Mouse (Mus musculus) MEL (cell line): ENCODE results near the gene Ccr2. TPM values are rescaled to one million over a fixed set of nuclear protein-coding genes. Genes with fewer than 3 reads are reported as not detected.
A peak's percentile ranks its signal among the peaks of the same experiment; 100 is the strongest.

ENCODE experiments used
- DNase-seq: peaks from one replicate; pipeline ENCODE4 v3.0.0; 2011; ENCODE audit warnings: low read depth, low spot score
- H3K27ac ChIP-seq: 2 replicates; pipeline ENCODE4 v1.5.1; 2012; ENCODE audit warnings: low read depth, mild to moderate bottlenecking, control low read depth, low read length, moderate library complexity; ENCODE audit not compliant: control insufficient read depth
- H3K27me3 ChIP-seq, 2 experiments: fragments of 150-350 bp in 1 of 2; sonication (generic) in 1 of 2; 2 replicates each; pipeline ENCODE4 v1.6.1; 2012; ENCODE audit warnings: low read length in 2 of 2, mild to moderate bottlenecking in 2 of 2, improper control_type of control experiment in 1 of 2, moderate library complexity in 1 of 2; ENCODE audit not compliant: insufficient read depth in 2 of 2, control insufficient read depth in 1 of 2
- H3K36me3 ChIP-seq, 2 experiments: 2 replicates each; pipeline ENCODE4 v1.6.1; 2012 to 2014; ENCODE audit warnings: low read length in 2 of 2, improper control_type of control experiment in 1 of 2, inconsistent platforms in 1 of 2, mild to moderate bottlenecking in 1 of 2; ENCODE audit not compliant: insufficient read depth in 2 of 2, control insufficient read depth in 1 of 2
- H3K4me1 ChIP-seq, 2 experiments: fragments of 150-350 bp in 1 of 2; sonication (generic) in 1 of 2; 2 replicates each; pipeline ENCODE4 v1.6.1; 2012; ENCODE audit warnings: low read length in 2 of 2, improper control_type of control experiment in 1 of 2, mild to moderate bottlenecking in 1 of 2; ENCODE audit not compliant: insufficient read depth in 2 of 2, control insufficient read depth in 1 of 2
- H3K4me3 ChIP-seq, 2 experiments: fragments of 150-350 bp in 1 of 2; sonication (generic) in 1 of 2; 2 replicates each; pipeline ENCODE4 v1.5.1; 2012; ENCODE audit warnings: low read depth in 2 of 2, low read length in 2 of 2, mild to moderate bottlenecking in 2 of 2, moderate library complexity in 2 of 2, control low read depth in 1 of 2, improper control_type of control experiment in 1 of 2; ENCODE audit not compliant: control insufficient read depth in 1 of 2, insufficient read depth in 1 of 2
- H3K79me2 ChIP-seq: 2 replicates; pipeline ENCODE4 v1.6.1; 2012; ENCODE audit warnings: mild to moderate bottlenecking, low read length, moderate library complexity; ENCODE audit not compliant: control insufficient read depth, poor library complexity, insufficient read depth
- H3K9ac ChIP-seq: 2 replicates; pipeline ENCODE4 v1.6.1; 2012; ENCODE audit warnings: low read depth, mild to moderate bottlenecking, control low read depth, low read length, moderate library complexity; ENCODE audit not compliant: control insufficient read depth, poor library complexity, severe bottlenecking
- H3K9me3 ChIP-seq: fragments of 150-350 bp; sonication (generic); replicated peaks from 2 replicates; pipeline ENCODE4 v1.6.1; 2012; ENCODE audit warnings: mild to moderate bottlenecking, low read length, improper control_type of control experiment, moderate library complexity; ENCODE audit not compliant: insufficient read depth
- CHD1 ChIP-seq: IDR thresholded peaks from 2 replicates; pipeline ENCODE4 v1.6.1; 2012; ENCODE audit warnings: low read depth, mild to moderate bottlenecking, inconsistent platforms, low read length, improper control_type of control experiment
- CHD2 ChIP-seq: IDR thresholded peaks from 2 replicates; pipeline ENCODE4 v1.6.1; 2011; ENCODE audit warnings: low read length, improper control_type of control experiment
- ELF1 ChIP-seq: IDR thresholded peaks from 2 replicates; pipeline ENCODE4 v1.6.1; 2014; ENCODE audit warnings: low read depth, mild to moderate bottlenecking, inconsistent platforms, low read length, improper control_type of control experiment, moderate library complexity
- EP300 ChIP-seq, 2 experiments: IDR thresholded peaks; 2 replicates each; pipeline ENCODE4 v1.6.1; 2011; ENCODE audit warnings: improper control_type of control experiment in 2 of 2, low read length in 2 of 2, low read depth in 1 of 2, mild to moderate bottlenecking in 1 of 2
- GABPA ChIP-seq: IDR thresholded peaks from 2 replicates; pipeline ENCODE4 v1.6.1; 2012; ENCODE audit warnings: low read depth, mild to moderate bottlenecking, inconsistent platforms, low read length, improper control_type of control experiment, moderate library complexity
- GATA1 ChIP-seq: IDR thresholded peaks from 2 replicates; pipeline ENCODE4 v1.6.1; 2011; ENCODE audit warnings: low read depth, low read length, improper control_type of control experiment
- JUND ChIP-seq: IDR thresholded peaks from 2 replicates; pipeline ENCODE4 v1.6.1; 2011; ENCODE audit warnings: low read depth, mild to moderate bottlenecking, improper control_type of control experiment, low read length
- MAFK ChIP-seq: IDR thresholded peaks from 2 replicates; pipeline ENCODE4 v1.6.1; 2011; ENCODE audit warnings: low read depth, mild to moderate bottlenecking, low read length, improper control_type of control experiment, borderline replicate concordance
- MAX ChIP-seq: IDR thresholded peaks from 2 replicates; pipeline ENCODE4 v1.6.1; 2011; ENCODE audit warnings: low read length, improper control_type of control experiment
- MEF2A ChIP-seq: IDR thresholded peaks from 2 replicates; pipeline ENCODE4 v1.6.1; 2014; ENCODE audit warnings: low read depth, mild to moderate bottlenecking, inconsistent platforms, low read length, improper control_type of control experiment; ENCODE audit not compliant: poor library complexity, insufficient replicate concordance, severe bottlenecking; ENCODE audit errors: extremely low read depth
- MYB ChIP-seq: IDR thresholded peaks from 2 replicates; pipeline ENCODE4 v1.6.1; 2011; ENCODE audit warnings: mild to moderate bottlenecking, low read depth, low read length, improper control_type of control experiment
- NELFE ChIP-seq: IDR thresholded peaks from 2 replicates; pipeline ENCODE4 v1.6.1; 2011; ENCODE audit warnings: low read depth, low read length, improper control_type of control experiment
- RCOR1 ChIP-seq: IDR thresholded peaks from 2 replicates; pipeline ENCODE4 v1.6.1; 2012; ENCODE audit warnings: low read depth, mild to moderate bottlenecking, inconsistent platforms, low read length, improper control_type of control experiment
- SMC3 ChIP-seq: IDR thresholded peaks from 2 replicates; pipeline ENCODE4 v1.6.1; 2011; ENCODE audit warnings: low read depth, low read length, improper control_type of control experiment
- TAL1 ChIP-seq: IDR thresholded peaks from 2 replicates; pipeline ENCODE4 v1.6.1; 2012; ENCODE audit warnings: mild to moderate bottlenecking, inconsistent platforms, low read length, moderate library complexity, mixed read lengths
- TCF12 ChIP-seq: IDR thresholded peaks from 2 replicates; pipeline ENCODE4 v1.6.1; 2014; ENCODE audit warnings: low read depth, mild to moderate bottlenecking, inconsistent platforms, low read length, improper control_type of control experiment, moderate library complexity
- ZC3H11A ChIP-seq: IDR thresholded peaks from 2 replicates; pipeline ENCODE4 v1.6.1; 2012; ENCODE audit warnings: low read depth, mild to moderate bottlenecking, inconsistent platforms, low read length, improper control_type of control experiment
- ZKSCAN1 ChIP-seq: IDR thresholded peaks from 2 replicates; pipeline ENCODE4 v1.6.1; 2012; ENCODE audit warnings: low read depth, mild to moderate bottlenecking, inconsistent platforms, low read length, improper control_type of control experiment, moderate library complexity
- ZMIZ1 ChIP-seq: IDR thresholded peaks from 2 replicates; pipeline ENCODE4 v1.6.1; 2012; ENCODE audit warnings: low read depth, mild to moderate bottlenecking, inconsistent platforms, low read length, improper control_type of control experiment, moderate library complexity
- polyA plus RNA-seq, 2 experiments: library from polyadenylated mRNA; stranded (reverse) in 1 of 2; unstranded in 1 of 2; fragments of >175 nt in 1 of 2; fragments of >200 nt in 1 of 2; gene quantifications; 2 replicates each; pipeline versions ENCODE4 v1.2.1 to v1.2.4; 2012; ENCODE audit warnings: low replicate concordance in 2 of 2, low read depth in 1 of 2; ENCODE audit not compliant: insufficient read length in 2 of 2, insufficient read depth in 1 of 2, missing spikeins in 1 of 2
- total RNA-seq: library from RNA; depleted of rRNA; stranded (reverse); fragments of 300-350 nt; gene quantifications from 2 replicates; pipeline ENCODE4 v1.2.3, GENCODE M21; 2012

Gene Ccr2
- total and polyA plus RNA-seq, 3 experiments: 4.1 to 10.8 TPM; not detected in 1

DNA sequence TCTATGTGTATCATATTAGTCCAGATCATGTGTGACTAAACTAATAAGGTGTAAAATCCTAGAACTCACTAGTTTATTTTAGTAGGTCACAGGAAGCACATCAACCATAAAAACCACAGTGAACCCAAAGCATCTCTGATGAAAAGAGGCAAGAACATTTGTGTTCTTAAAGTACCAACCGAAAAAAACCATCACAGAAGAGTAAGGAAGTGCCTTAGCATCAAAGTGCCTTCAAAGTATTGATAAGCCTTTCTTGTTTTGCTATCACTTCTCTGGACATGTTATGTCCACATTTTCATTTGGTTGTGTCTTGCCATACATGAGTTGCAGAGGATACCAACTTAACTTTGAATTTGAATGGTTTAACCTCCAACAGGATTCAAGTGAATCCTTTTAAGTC, 1.4 kb upstream of the Ccr2 start (continued):
- TF ChIP-seq JUND (no peak), CHD1 (no peak), CHD2 (no peak), TCF12 (peak; percentile 60), MYB (no peak), MAFK (no peak), SMC3 (no peak), NELFE (no peak), ELF1 (0 out of 2 replicates have a peak, but pooled peaks have one; percentile 28), ZC3H11A (no peak), MEF2A (no peak), ZKSCAN1 (no peak)
- TF ChIP-seq, all 39 proteins: peak for 7

DNA sequence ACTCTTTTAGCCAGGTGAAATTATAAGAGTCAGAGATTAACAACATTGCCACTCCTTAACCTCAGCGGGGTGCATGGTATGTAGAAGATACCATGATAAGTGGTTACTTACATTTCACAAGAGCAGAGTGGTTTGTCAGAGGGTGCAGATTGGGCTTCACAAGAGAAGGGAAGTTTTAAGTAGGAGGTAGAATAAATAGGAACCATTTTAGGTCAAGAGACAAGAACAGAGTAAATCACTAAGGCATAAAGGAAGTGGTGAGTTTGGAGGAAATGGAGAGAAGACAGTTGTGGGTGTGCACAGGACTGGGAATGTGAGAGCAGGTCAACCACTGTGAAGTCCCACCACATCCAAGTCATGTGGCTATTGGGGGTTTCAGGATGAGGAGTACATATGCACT, 1.4 kb downstream of the Ccr2 start:
- H3K79me2 ChIP-seq: no peaks in the 10 kb centered on the region
- H3K4me1 ChIP-seq: peaks cover 25 to 40% of the 10 kb centered on the region in 2 experiments
- H3K9me3 ChIP-seq: no peaks in the 10 kb centered on the region
- no peak overlapping the region for H3K4me3 ChIP-seq
- TF ChIP-seq TAL1 (no peak), GATA1 (no peak), RCOR1 (0 out of 2 replicates have a peak, but pooled peaks have one; percentile 25), ZMIZ1 (no peak), EP300 (IDR thresholded peaks at IDR 0.05; ENCODE audit: low read depth in 1 of 2, low read length in 2 of 2) (peak in 1 of 2 experiments; percentile 23; a peak in 1 of 4 replicates)
- H3K36me3 ChIP-seq: peaks cover 0 to 60% of the 10 kb centered on the region in 2 experiments; a peak in 3 of 4 replicates
- H3K9ac ChIP-seq: no peak overlapping the region
- peak; percentile 48 for DNase-seq
- peak overlapping the region; percentile 18; the same call in 1 of the 2 replicates for H3K27ac ChIP-seq
- H3K27me3 ChIP-seq: no peaks in the 10 kb centered on the region

DNA sequence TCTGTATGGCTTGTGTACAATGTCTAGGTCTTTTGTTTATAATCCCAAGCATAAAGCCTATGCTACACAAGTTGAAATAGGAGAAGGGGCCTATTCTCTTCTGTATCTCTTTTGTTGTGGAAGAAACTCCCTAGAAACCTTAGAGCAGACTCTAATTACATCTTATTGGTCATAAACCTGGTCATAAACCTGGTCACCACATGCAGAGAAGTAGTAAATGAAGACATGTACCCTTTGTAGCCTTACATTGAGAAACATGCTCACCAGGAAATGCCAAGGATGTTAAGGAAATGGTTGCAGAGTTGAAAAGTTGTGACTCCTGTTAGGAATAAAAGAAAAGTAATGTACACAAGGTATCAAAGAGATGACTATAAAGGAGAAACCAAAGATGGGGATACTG, 3.4 kb downstream of the Ccr2 start:
- no peaks in the 10 kb centered on the region for H3K27me3 ChIP-seq
- peaks cover 0 to 69% of the 10 kb centered on the region in 2 experiments; a peak in 3 of 4 replicates for H3K36me3 ChIP-seq
- H3K4me3 ChIP-seq: no peak overlapping the region
- DNase-seq: no peak
- H3K27ac ChIP-seq: no peak overlapping the region
- H3K9me3 ChIP-seq: no peaks in the 10 kb centered on the region
- no peak for TF ChIP-seq GABPA
- no peak for TF ChIP-seq MAX
- no peak overlapping the region for H3K9ac ChIP-seq
- no peaks in the 10 kb centered on the region for H3K79me2 ChIP-seq
- peaks cover 33 to 48% of the 10 kb centered on the region in 2 experiments for H3K4me1 ChIP-seq
